Mouse (Mus musculus): Measurements from ENCODE around the gene Fiz1.

- TF ChIP-seq POLR2A (IDR thresholded peaks at IDR 0.05; ENCODE audit: extremely low read depth, insufficient read depth, low read length) (no peak), CTCF (IDR thresholded peaks at IDR 0.05; ENCODE audit: low read depth, low read length) (no peak)
These were observed 16.2 kb upstream of the Fiz1 start for GRCm38 (mm10) chr7:5030554-5031275.

Measured in liver, adult 2 months (tissue).